Mouse (Mus musculus): ENCODE data around the gene Cic. TPM values are rescaled to one million over a fixed set of nuclear protein-coding genes. Genes with fewer than 3 reads are reported as not detected.

Gene Cic
- polyA plus RNA-seq, 1 experiment from 2014 or later = 47.0 TPM

GRCm38 (mm10) chr7:25232101-25232648, 35.3 kb upstream of the Cic start:
- H3K27me3 ChIP-seq = no peaks in the 10 kb centered on the region
- H3K4me3 ChIP-seq = no peak overlapping the region
- WGBS = 62% methylated on average over 5 of the region's 5 CpGs
- H3K9ac ChIP-seq = no peak overlapping the region
- peaks cover 84% of the 10 kb centered on the region for H3K36me3 ChIP-seq
- no peak overlapping the region for H3K4me2 ChIP-seq (replicated peaks)
- no peak for ATAC-seq (ENCODE audit: insufficient number of reproducible peaks, insufficient read depth, low FRiP score, low TSS enrichment)
- H3K27ac ChIP-seq = no peak overlapping the region
- H3K9me3 ChIP-seq = no peaks in the 10 kb centered on the region
- peaks cover 17% of the 10 kb centered on the region for H3K4me1 ChIP-seq

DNA sequence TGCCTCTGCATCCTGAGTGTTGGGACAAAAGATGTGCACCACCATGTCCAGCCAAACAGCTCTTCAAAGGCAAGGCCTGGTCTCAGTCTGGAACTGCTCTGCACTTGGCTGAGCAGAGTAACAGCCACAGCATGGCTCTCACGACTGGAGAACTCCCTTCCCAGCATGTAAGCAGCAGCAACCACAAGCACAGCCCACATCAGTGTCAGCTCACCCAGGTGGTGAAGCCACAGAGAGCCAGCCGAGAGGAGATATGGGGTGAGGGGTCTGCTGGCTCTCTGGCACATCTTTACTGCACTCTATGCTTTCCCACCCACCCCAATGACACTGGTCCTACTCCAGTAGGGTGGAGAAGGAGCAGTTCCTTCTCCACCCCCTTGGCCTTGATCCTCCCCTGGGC, 34.4 kb upstream of the Cic start:
- Histone ChIP-seq H3K9ac (no peak overlapping the region), H3K4me2 (replicated peaks) (no peak overlapping the region), H3K9me3 (no peaks in the 10 kb centered on the region), H3K4me3 (no peak overlapping the region), H3K36me3 (peaks cover 75% of the 10 kb centered on the region), H3K4me1 (peaks cover 17% of the 10 kb centered on the region), H3K27me3 (no peaks in the 10 kb centered on the region), H3K27ac (no peak overlapping the region)
- WGBS = 85% methylated on average over 2 of the region's 2 CpGs
- no peak for ATAC-seq (ENCODE audit: insufficient number of reproducible peaks, insufficient read depth, low FRiP score, low TSS enrichment)

- 88% methylated on average over 5 of the region's 5 CpGs for WGBS
- Histone ChIP-seq H3K27me3 (no peaks in the 10 kb centered on the region), H3K4me2 (replicated peaks) (peak overlapping the region; percentile 74; the same call in 1 of the 2 replicates), H3K36me3 (peaks cover 50% of the 10 kb centered on the region), H3K9me3 (no peaks in the 10 kb centered on the region), H3K27ac (no peak overlapping the region), H3K4me3 (no peak overlapping the region), H3K9ac (peak overlapping the region; percentile 99; the same call in 1 of the 2 replicates), H3K4me1 (peaks cover 21% of the 10 kb centered on the region)
- ATAC-seq (ENCODE audit: insufficient number of reproducible peaks, insufficient read depth, low FRiP score, low TSS enrichment) = no peak
These were observed 32.0 kb upstream of the Cic start for GRCm38 (mm10) chr7:25235526-25235925.

DNA sequence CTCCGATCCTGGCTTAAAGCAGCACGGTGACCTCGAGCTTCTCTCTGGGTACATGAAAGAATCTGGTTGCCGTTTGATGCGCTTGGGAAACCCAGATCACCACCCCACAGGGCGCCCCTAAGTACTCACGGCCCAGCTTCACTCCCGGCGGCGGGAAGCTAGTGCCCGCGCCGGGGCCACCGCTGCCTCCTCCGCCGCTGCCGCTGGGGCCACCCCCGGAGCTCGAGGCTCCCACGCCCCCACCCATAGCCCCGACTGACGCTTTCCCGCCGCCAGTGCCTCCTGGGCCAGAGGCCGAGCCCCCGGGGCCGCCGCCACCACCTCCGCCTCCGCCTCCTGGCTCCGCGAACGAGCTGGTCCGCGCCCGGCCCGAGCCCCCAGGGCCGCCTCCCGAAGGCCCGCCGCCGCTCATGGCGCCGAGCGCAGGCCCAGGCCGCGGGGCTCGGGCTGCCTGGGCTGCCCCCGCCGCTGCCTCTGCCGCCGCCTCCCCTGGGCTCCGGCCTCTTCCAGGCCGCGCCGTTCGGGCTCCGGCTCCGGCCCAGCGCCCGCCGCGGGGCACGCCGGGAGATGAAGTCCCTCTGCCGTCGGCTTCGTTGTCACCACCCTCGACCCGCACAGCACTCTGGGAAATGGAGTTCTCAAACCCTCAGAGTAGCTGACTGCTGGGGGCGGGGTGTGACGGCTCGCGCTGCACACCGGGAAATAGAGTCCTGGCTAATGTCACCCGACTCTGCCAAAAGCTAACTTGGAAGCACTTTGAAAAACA, 30.1 kb upstream of the Cic start, which contains the start of gene Gsk3a:
Gsk3a (minus strand) TSS at position 603 of the 766 bp plus-strand sequence.
- WGBS = under 1% methylated on average over 71 of the region's 76 CpGs
- Histone ChIP-seq H3K4me2 (replicated peaks) (peak within 1 kb of the TSS; percentile 74), H3K36me3 (peaks cover 34% of the 10 kb centered on the region), H3K9ac (peak within 1 kb of the TSS; percentile 99), H3K4me1 (peaks cover 21% of the 10 kb centered on the region), H3K4me3 (peak within 1 kb of the TSS; percentile 97), H3K9me3 (no peaks in the 10 kb centered on the region), H3K27ac (peak within 1 kb of the TSS; percentile 80), H3K27me3 (no peaks in the 10 kb centered on the region)
- peak; percentile 83 for ATAC-seq (ENCODE audit: insufficient number of reproducible peaks, insufficient read depth, low FRiP score, low TSS enrichment)

- peak overlapping the region; percentile 97 for H3K4me3 ChIP-seq
- peak overlapping the region; percentile 74 for H3K4me2 ChIP-seq (replicated peaks)
- H3K9me3 ChIP-seq = no peaks in the 10 kb centered on the region
- WGBS = under 1% methylated on average over 23 of the region's 23 CpGs
- H3K27ac ChIP-seq = peak overlapping the region; percentile 80
- H3K9ac ChIP-seq = peak overlapping the region; percentile 99; the same call in 1 of the 2 replicates
- peaks cover 34% of the 10 kb centered on the region for H3K36me3 ChIP-seq
- no peaks in the 10 kb centered on the region for H3K27me3 ChIP-seq
- H3K4me1 ChIP-seq = peaks cover 21% of the 10 kb centered on the region
- peak; percentile 91 for ATAC-seq (ENCODE audit: insufficient number of reproducible peaks, insufficient read depth, low FRiP score, low TSS enrichment)
These were observed 29.3 kb upstream of the Cic start for GRCm38 (mm10) chr7:25238015-25238706.

GRCm38 (mm10) chr7:25238829-25239623, 28.5 kb upstream of the Cic start:
- 4% methylated on average over 30 of the region's 30 CpGs for WGBS
- Histone ChIP-seq H3K4me3 (peak overlapping the region; percentile 97), H3K4me2 (replicated peaks) (peak overlapping the region; percentile 74), H3K9me3 (no peaks in the 10 kb centered on the region), H3K27ac (peak overlapping the region; percentile 80), H3K9ac (0 out of 2 replicates have a peak overlapping the region, but pooled peaks have one; percentile 27), H3K4me1 (peaks cover 21% of the 10 kb centered on the region), H3K27me3 (no peaks in the 10 kb centered on the region), H3K36me3 (peaks cover 31% of the 10 kb centered on the region)
- ATAC-seq (ENCODE audit: insufficient number of reproducible peaks, insufficient read depth, low FRiP score, low TSS enrichment) = peak; percentile 54

GRCm38 (mm10) chr7:25240631-25241030, 26.9 kb upstream of the Cic start:
- WGBS = 62% methylated on average over 7 of the region's 7 CpGs
- Histone ChIP-seq H3K4me1 (peaks cover 24% of the 10 kb centered on the region), H3K36me3 (peaks cover 32% of the 10 kb centered on the region)

DNA sequence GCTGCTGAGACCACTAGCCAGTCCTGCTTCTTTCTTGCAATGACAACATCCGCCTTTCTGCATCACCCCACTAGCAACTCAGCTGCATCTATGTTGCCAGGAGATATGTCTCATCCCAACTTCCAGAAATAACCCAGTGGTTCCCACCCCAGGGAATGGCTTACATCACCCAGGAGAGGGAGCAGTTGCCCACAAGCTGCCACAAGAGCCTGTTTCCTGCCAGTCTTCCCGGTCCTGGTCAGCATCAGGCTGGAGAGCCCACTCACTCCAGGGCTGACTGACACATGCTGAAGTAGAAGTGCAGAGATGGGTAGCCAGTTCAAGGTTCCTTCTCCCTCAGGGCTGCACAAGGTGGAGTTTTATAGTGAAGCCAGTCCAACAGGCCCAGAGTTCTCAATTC, 26.4 kb upstream of the Cic start:
- no peak overlapping the region for H3K4me2 ChIP-seq (replicated peaks)
- peak overlapping the region; percentile 17; the same call in 1 of the 2 replicates for H3K27ac ChIP-seq
- WGBS = 33% methylated on average over 2 of the region's 2 CpGs
- H3K4me1 ChIP-seq = peaks cover 24% of the 10 kb centered on the region
- H3K27me3 ChIP-seq = no peaks in the 10 kb centered on the region
- peaks cover 36% of the 10 kb centered on the region for H3K36me3 ChIP-seq
- H3K9ac ChIP-seq = no peak overlapping the region
- no peak overlapping the region for H3K4me3 ChIP-seq
- no peak for ATAC-seq (ENCODE audit: insufficient number of reproducible peaks, insufficient read depth, low FRiP score, low TSS enrichment)
- no peaks in the 10 kb centered on the region for H3K9me3 ChIP-seq

More at GRCm38 (mm10) chr7:25240631-25241030, 26.9 kb upstream of the Cic start:
- peak overlapping the region; percentile 57; the same call in 1 of the 2 replicates for H3K27ac ChIP-seq
- H3K27me3 ChIP-seq = no peaks in the 10 kb centered on the region
- H3K9me3 ChIP-seq = no peaks in the 10 kb centered on the region
- H3K4me2 ChIP-seq (replicated peaks) = no peak overlapping the region
- no peak overlapping the region for H3K4me3 ChIP-seq
- no peak for ATAC-seq (ENCODE audit: insufficient number of reproducible peaks, insufficient read depth, low FRiP score, low TSS enrichment)
- no peak overlapping the region for H3K9ac ChIP-seq

GRCm38 (mm10) chr7:25243361-25243760, 24.1 kb upstream of the Cic start:
- Histone ChIP-seq H3K9me3 (no peaks in the 10 kb centered on the region), H3K4me3 (no peak overlapping the region), H3K36me3 (peaks cover 37% of the 10 kb centered on the region), H3K9ac (no peak overlapping the region), H3K4me2 (replicated peaks) (no peak overlapping the region), H3K27ac (peak overlapping the region; percentile 26; the same call in 1 of the 2 replicates), H3K27me3 (no peaks in the 10 kb centered on the region), H3K4me1 (peaks cover 38% of the 10 kb centered on the region)
- 98% methylated on average over 4 of the region's 4 CpGs for WGBS
- ATAC-seq (ENCODE audit: insufficient number of reproducible peaks, insufficient read depth, low FRiP score, low TSS enrichment) = no peak

DNA sequence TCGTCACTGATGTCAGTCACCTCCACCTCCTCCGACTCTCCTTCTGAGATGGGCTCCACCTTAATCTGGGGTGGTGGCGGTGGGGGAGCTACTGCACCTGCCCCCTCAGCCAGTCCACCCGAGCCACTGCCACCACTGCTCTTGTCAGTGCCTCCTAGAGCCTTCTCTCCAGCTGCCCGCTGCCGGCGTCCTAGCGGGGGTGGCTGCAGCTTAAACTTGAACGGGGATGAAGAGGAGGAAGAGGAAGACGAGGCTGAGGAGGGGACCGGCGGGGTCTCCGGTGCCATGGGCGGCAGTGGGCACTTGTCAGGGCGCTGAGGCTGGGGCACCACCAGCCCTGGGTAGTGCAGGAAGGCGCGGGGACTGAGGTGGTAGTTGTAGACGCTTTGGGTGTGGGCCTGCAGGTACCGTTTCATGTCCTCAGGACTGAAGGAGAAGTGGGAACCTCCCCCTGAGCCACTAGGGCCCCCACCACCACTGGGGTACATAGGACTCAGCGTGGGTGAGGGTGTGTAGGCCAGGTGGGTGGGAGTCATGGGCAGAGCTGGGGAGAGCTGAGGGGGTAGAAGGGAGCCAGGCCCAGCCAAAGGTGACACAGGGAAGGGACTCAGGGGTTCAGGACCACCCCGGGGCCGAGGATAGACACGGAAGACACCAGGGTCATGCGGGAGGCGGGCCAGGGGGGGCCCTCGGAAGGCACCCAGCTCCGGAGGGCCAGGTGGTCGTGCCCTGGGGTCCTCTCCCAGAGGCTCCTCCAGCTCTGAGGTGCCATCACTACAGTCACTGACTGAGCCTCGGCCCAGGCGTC, 22.7 kb upstream of the Cic start:
- H3K27me3 ChIP-seq = no peaks in the 10 kb centered on the region
- peaks cover 37% of the 10 kb centered on the region for H3K4me1 ChIP-seq
- H3K4me2 ChIP-seq (replicated peaks) = no peak overlapping the region
- H3K9ac ChIP-seq = 0 out of 2 replicates have a peak overlapping the region, but pooled peaks have one; percentile 15
- no peak for ATAC-seq (ENCODE audit: insufficient number of reproducible peaks, insufficient read depth, low FRiP score, low TSS enrichment)
- peak overlapping the region; percentile 0; the same call in 1 of the 2 replicates for H3K27ac ChIP-seq
- H3K4me3 ChIP-seq = no peak overlapping the region
- WGBS = 92% methylated on average over 30 of the region's 30 CpGs
- no peaks in the 10 kb centered on the region for H3K9me3 ChIP-seq
- H3K36me3 ChIP-seq = peaks cover 37% of the 10 kb centered on the region
